Mouse (Mus musculus) heart, adult 8-10 months (tissue): ENCODE results near the gene Ccl6. TPM values are rescaled to one million over a fixed set of nuclear protein-coding genes. Genes with fewer than 3 reads are reported as not detected.

Experiments
- DNase-seq: peaks from one replicate; pipeline ENCODE4 v3.0.0; 2022; ENCODE audit warnings: low spot score
- total RNA-seq, 4 experiments: library from RNA; stranded (reverse); gene quantifications; 2 replicates each; pipeline ENCODE4 v1.2.4; 2022

Ccl6 gene
- total RNA-seq = 10 to 100 TPM in 2 of 4 experiments, 1 to 10 TPM in 2; 5.4 to 24.7 (median 9.6) TPM

DNA sequence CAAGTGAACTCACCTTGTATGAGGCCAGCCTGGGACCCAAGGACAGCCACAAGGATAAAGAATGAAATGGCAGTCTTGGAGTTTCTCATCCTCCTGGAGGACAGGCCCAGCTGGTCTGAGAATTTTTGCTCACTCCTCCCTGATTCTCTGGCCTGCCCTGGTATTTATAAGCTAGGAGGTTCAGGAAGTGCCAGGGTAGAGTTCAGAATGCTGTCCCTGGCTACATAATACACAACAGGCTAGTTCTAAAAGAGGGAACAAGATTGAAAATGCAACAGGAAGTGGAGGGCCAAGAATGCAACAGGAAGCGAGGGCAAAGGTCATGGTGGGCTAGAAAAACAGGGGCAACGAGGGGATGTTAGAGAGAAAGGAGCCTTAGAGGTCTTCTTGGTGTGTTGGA lies at the start of gene Ccl6:
Gene Ccl6 (minus strand): TSS at position 235 of the 400 bp plus-strand sequence.
- no peak for DNase-seq

DNA sequence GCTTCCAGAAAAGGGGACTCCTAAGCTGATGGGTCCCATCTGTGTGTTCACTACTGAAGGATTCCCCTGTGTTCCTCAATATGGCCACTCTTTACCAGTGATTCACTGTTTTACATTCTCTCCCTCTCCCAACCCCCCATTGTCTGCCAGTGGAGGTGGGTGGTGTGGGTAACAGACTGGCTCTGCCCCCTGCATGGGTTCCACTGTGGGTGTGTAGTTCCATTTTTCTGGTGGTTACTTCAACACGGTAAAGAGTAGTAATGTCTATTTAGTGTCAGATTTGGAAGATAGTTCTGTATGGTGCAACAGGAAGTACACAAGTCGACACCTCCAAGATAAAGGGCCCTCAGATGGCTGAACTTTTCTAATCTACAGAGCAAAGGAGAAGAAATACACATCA lies 48.3 kb upstream of the Ccl6 start:
- DNase-seq = no peak

DNA sequence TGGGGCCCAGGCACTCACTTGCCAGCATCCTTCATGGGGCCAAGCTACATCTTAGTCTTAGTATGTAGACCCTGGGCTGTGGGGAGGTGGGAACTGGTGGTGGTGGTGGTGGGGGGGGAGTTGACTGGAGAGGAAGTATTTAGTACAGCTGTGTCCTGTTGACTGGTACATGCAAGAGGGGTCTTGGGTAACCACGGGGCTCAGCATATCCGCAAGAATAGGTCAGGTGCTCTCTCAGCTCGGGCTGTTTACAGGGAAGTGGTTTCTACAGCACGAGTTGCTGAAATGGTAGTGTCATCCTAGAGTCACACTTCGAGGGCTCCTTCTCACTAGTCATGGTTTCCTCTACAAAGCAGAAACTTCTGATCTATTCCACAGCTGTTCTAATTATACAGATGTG lies 47.3 kb upstream of the Ccl6 start:
- no peak for DNase-seq

DNA sequence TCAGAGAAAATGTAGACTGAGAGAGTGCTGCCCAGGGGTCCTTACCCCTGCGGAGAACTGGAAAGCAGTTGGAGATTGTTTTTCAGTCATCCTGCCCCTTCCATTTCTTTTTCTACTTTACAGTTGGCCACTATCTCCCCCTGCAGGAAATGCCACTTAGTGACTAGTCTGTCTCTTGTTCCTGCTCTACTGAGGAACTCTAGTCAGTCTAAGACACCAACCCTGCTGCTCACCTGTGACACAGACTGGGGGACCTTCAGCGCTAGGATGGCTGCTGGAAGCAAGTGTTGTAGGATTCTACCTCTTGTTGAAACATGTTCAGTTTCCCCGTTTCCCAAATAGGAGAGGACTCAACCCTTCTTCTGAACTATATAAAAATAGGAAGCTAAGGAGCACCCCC lies 46.6 kb upstream of the Ccl6 start:
- DNase-seq = no peak

DNA sequence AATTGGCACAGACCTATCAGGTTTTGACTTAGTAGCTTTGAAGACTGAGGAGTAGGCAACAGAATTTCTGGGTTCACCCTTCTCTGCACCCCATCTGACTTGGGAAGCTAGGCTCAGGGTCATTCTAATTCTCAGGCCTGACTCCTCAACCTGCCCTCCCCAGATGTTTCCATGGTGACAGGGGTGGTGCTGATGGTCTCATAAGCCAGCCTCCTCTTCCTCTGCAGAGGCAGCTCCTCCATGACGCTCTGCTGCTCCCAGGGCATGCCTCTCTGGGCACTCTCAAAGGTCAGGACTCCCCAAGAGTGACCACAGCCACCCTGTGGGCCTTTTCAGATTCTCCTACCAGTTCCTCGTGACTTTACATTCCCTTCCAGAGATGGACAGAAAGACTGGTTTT lies 46.0 kb upstream of the Ccl6 start:
- DNase-seq = no peak

DNA sequence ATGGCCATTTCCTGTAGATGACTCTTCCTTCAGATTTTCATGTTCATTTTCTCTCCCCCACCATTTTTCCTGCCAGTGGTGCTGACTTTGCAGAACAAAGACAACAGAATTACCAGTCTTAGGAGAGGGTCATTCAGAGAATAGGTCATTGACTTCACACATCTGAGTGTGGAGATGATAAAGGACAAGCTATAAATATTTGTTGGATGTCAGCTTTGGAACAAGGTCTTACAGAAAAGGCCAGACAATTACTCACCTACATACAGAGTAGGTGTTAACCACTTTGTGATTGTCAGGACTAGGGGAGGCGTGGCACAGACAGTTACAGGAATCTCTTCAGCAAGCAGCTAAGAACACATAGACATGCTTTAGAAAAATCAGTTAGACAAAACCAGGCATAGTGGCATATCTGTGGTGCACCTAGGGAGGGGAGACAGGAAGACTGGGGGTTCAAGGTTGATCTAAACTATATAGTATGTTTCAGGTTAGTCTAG lies 43.9 kb upstream of the Ccl6 start:
- no peak for DNase-seq

DNA sequence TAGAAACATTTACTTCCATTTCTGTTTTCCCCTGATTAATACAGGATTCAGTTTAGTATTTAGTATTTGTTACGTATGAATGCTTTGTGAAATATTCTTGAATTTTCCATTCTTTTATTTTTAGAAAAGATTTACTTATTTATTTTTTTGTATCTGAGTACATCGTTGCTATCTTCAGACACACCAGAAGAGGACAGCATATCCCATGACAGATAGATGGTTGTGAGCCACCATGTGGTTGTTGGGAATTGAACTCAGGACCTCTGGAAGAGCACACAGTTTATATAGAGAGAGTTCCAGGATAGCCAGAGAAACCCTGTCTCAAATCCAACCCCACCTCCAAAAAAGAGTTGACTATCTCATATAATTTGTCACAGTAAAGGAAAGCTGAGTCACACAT lies 42.0 kb upstream of the Ccl6 start:
- DNase-seq = no peak

DNA sequence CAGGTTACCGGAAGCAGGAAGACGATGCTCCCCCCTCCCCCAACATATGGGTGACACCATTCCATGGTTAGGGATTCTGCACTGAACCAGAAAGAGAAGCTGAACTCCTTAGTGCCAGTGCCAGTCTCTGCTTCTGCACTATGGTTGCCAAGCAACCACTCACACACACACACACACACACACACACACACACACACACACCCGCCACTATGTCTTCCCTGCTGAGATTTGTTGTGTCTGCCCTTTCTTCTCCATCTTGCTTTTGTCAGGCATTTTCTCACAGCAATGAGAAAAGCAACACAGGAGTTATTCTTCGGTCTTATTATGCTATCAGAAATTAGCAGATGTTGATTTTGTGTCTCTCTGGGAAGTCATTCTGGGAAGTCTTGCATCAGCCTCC lies 41.5 kb upstream of the Ccl6 start:
- DNase-seq = no peak

DNA sequence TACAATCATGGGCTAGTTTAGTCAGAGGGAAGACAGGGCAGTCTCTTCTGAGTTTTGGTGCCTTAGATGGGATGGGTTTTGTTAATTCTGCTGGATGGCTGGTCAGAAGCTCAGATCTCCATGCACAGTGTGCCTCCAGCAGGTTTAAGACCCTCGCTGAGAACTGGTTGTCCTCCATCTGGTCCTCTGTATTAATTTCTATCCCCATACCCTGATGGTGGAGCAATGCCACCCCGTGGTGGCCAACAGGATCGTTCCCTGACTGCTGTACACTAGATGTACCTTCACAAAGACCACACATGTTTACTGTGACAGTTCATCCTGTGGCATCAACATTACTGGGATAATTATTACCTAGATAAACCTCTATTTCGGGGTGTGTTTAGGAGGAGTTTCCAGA lies 39.9 kb upstream of the Ccl6 start:
- no peak for DNase-seq

DNA sequence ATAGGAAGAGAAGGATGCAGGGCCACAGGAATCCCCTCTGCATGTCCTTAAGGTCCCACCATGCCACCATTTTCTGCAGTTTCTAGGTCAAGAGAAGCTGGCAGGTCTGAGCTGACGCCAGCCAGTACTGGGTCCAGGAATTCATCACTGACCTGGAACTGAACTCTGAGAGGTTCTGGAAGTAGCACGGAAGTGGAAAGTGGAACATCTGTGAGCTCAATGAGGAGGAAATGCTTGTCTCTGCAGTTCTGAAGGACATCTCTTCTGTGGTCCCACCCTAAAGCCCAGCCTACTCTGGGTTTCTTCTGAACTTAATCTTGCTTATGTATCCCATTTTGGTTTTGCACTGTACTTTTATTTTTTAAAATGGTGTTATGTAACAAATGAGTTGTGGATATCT lies 38.2 kb upstream of the Ccl6 start:
- DNase-seq = no peak

DNA sequence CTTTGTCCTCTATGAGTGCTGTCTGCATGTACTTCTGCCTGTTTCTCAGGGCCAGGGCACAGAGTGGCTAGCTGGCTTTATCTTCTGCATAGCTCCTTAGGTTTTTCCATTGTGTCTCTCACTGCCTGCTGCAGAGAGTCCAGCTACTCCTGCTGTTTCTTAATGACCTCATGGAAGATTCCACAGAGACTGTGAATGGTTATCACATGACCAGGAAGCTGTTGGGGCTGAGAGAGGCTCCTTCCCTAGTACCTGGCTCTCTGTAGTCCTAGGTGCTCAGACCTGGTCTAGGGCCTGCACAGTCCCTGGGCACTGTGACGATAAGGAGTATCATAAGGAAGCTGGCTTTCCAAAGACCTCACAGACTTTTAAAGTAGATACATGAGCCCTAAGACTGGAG lies 37.7 kb upstream of the Ccl6 start:
- DNase-seq = no peak

DNA sequence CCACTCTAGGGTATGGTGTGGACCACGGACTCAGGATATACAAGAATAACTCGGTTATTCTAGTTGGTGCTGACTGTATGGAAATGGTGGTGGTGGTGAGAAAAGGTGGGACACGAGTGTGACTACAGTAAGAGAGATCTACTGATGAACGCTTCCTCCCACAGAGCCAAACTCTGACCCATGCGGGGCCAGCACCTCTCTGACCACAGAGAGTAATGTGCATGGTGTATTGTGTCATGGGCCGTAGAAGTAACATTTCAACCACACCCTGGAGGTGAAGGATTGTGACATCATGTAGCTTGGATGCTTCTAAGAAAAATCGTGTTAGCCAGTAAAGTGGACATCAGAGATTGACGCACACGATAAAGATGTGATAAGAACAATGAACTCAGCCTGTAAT lies 35.9 kb upstream of the Ccl6 start:
- no peak for DNase-seq

DNA sequence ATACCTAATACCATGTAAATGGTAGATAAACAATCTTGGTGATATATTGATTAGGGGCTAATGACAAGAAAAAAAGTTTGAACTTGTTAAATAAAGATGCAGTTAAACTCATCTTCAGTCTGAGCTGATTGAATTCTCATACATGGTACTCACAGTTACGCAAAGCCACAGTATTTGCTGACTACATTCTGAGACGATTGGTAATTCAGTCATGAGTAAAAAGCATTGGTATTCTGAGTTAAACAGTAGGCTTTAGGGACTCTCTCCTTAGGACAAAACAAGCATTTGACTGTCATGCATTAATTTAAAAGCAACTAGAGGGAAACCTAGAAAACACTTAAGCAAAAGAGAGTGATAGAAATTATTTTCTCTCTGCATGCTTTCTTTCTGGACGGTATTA lies 30.7 kb upstream of the Ccl6 start:
- no peak for DNase-seq

DNA sequence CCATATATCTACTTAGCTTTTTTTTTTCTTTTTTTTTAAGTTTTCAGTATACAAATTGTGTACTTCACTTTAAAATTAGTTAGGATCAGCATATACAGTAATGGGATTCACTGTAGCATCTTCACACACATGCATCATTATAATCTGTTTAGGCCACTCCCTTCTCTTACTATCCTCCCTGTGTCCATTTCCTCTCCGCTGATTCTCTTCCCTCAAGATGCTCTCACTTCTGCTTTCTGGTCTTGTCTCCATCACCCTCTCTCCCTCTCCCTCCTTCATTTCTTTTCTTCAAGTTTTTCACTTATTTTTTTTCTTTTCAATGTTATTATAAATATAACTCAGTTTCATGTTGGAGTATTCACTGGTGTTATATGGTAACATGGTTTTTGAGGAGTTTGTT lies 26.1 kb upstream of the Ccl6 start:
- no peak for DNase-seq

DNA sequence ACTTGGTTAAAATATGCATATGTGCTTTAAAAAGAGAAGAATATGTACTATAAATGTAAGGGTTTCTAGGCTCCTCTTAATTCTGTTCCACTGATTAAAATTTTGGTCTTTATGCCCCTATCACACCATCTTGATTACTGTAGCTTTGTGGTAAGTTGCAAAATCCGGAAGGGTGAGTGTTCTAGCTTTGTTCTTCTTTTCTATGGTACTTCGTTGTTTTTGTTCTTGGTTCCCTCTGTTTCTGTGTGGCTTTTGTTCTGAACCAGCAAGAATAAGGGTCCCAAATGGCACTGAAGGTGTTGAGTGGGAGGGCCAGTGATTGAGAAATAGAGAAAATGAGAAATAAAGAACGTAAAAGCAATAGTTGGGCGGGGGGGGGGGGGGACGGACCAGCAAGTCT lies 25.4 kb upstream of the Ccl6 start:
- DNase-seq = no peak

DNA sequence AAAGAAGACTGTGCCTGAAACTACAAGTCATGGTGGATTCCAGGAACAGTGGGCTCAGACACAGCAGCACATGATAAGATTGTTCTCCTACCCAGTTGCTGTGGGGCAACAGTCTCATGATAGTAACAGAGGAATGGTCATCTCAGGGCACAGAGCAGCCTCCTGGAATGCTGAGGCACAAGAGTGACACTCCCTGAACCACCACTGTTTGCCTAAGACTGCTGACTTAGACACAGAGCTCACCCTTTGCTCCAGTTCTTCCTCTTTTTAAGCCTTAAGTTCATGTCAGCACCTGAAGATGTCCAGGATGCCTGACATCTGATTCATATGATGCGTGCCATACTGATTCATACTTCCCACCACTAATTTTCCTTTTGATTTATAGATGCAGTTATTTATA lies 23.7 kb upstream of the Ccl6 start:
- DNase-seq = no peak

DNA sequence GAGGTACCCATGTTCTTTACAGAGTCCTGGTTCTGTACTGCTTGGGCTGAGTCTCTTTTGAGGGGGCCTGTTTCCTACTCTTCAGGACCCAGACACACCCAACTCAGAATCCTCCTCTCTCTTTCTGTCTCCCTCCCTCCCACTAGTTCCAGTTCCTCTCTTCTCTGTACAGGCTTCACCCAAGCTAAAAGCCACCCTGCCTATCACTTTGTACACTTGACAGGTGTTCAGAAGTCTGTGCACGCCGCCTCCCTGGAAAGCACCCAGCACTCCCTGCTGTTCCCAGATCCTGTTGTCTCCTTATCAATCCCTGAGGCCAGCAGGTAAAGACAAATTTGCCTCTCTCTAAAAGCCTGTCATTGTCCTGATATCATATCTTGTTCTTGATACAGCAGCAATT lies 18.0 kb upstream of the Ccl6 start:
- DNase-seq = no peak

DNA sequence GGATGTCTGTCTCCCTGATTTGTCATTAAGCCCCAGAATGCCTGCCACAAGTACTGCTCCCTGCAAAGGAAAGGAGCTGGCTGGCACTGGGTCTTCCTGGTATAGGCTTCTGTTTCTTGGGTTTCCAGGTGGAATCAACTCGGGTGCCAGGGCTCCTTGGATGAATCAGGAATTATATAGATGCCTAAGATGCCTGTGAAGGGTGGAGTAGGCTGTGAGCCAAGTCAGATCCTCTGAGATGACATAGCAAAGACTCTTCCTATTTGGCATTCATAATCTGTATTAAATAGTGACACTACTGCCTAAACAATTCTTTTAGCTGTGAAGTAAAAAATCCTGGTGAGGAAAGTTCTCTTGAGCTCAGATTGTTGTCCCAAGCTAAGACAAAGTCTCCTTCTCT lies 13.5 kb upstream of the Ccl6 start:
- no peak for DNase-seq

DNA sequence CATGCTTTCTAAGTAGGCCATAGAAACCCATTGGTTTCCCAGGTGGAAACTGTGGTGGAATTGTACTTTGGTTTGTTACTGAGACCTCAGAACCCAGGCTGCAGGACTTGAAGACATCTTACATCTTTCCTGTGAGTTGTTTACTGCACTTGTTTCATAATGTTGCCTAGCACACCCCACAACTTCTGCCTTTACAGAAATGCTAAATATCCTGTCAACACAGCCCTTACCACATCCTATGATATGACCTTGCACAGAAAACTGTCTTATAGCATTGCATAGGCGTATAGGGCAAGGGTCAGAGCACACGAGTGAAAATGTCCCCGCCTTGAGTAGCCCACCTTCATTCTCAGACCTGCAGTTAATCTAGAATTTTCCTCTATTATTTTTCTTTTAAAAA lies 12.6 kb upstream of the Ccl6 start:
- DNase-seq = no peak

DNA sequence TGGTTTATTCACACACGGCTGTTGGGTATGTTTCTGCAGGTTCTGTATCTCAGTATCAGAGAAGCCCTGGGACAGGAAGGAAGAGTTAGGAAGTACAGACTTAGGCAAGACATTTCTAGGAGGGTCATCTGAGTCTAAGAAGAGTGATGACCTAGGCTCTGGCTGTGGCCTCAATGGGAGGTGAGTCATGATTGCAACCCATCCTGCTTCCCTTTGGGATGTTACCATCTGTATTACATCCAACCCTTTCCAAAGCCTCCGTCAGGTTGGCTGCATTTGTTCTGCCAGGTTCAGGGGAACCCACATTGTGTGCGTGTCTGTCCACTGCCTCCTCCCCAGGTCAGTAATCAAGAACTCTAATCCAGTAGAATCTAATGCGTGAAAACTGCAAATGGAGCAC lies 11.8 kb upstream of the Ccl6 start:
- no peak for DNase-seq

DNA sequence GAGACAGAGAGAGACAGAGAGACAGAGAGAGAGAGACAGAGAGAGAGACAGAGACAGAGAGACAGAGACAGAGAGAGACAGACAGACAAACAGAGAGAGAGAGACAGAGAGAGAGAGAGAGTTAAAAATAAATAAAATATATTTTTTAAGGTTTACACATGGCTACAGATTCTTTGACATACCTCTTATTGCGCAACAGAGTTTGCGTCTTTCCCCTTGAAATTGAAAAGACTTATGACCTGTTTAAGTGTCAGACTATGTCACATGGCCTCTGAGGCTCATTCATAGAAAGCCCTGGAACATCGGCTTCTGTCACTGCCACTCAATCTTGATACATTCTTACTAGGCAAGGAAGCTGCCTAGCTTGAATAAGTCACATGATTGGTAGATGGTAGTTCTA lies 10.5 kb upstream of the Ccl6 start:
- no peak for DNase-seq

DNA sequence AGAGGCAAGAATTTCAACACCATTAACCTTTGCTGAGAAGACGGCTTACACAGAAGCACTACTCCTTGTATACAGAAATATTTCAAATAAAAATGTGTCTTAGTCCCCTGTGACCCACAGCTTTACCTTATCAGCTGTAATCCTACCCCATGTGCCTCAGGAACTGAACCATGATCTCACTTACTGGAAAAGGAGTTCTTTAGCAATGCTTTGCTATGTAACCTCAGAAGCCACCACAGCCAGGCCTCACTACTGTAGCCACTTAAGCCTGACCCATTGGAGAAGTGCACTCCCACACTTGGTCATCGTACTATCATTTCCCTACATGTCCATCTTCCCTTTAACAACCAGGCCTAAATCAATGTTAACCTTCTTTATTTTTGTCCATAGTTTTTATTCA lies 7.7 kb upstream of the Ccl6 start:
- DNase-seq = no peak

DNA sequence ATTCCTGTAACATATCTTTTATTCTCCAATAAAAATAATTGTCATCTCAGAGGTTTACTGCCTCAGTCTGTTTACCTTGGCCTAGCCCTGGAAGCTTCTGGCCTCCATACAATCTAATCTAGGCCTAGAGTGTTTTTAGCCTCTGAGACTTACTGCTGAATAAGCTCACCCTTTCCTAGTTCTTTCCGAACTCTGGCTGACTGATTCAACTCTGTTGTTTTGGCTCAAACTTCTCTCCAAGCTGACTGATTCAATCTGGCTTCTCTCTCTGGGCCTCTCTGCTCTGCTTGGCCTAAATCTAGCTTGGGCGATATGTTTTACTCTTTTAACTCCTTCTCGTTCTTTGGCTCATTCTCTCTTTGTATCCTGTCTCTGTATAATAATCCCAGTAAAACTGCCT lies 6.1 kb upstream of the Ccl6 start:
- no peak for DNase-seq

DNA sequence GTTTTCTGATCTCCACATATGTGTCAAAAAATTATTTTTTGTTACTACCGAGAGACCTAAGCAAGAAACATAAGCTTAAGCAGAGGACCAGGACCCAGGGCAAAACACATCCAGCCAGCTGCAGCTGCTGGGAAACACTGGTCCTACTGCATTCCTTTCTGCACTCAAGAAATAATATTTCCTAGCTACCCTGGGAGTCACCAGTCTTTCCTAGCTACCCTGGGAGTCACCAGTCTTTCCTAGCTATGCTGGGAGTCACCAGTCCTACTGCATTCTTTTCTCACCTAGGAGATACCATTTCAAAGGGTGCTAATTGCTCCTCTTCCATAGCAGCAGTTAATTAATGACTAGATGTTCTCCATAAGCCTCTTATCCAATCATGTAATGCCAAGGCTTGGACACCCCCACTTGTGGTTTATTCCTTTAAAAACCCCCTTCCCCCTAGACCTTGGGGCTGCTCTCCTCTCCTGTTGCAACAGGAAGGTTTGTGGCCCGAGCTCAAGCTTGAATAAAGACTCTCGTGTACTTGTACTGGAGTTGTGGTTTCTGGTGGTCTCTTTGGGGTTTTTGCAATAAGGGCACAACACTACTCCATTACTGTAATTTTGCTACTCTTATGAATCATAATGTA lies 5.4 kb upstream of the Ccl6 start:
- DNase-seq = no peak
